Mouse (Mus musculus): ENCODE data around the gene Ttc30b. TPM values are rescaled to one million over a fixed set of nuclear protein-coding genes. Genes with fewer than 3 reads are reported as not detected.

Ttc30b gene
- polyA plus RNA-seq, 1 experiment, result 5.4 TPM

GRCm38 (mm10) chr2:75915040-75915439, 23.3 kb downstream of the Ttc30b start:
- Histone ChIP-seq H3K36me3 (ENCODE audit: control insufficient read depth, insufficient read depth, low read length) (no peaks in the 10 kb centered on the region), H3K4me1 (ENCODE audit: control insufficient read depth, insufficient read depth, low read length) (no peaks in the 10 kb centered on the region), H3K4me3 (ENCODE audit: control insufficient read depth, low read depth, low read length) (no peak overlapping the region), H3K27me3 (ENCODE audit: control insufficient read depth, insufficient read depth, low read length) (no peaks in the 10 kb centered on the region), H3K27ac (ENCODE audit: control insufficient read depth, insufficient read depth, low read depth, low read length) (no peak overlapping the region)
- no peak for TF ChIP-seq CTCF (IDR thresholded peaks at IDR 0.05; ENCODE audit: control insufficient read depth, insufficient read depth, insufficient replicate concordance, low read depth, low read length)
- TF ChIP-seq POLR2A (IDR thresholded peaks at IDR 0.05; ENCODE audit: control insufficient read depth, low read depth, low read length), result no peak

DNA sequence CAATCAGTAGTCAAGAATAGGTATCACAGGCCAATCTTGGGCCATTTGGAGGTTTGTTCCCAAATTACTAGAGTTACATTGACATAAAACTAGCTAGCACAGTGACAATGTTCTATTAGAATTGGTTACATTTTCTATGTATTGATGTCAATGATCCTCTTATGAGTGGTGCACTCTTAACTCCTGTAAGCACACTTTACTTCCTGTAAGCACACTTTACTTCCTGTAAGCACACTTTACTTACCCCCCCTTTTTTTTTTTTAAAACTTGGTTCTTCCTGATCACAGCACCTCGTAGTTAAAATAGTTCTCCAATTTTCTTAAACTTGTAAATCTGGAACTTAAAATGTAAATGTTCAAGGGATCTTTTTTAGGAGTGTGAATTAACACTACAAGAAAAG, 31.2 kb downstream of the Ttc30b start:
- TF ChIP-seq POLR2A (IDR thresholded peaks at IDR 0.05; ENCODE audit: control insufficient read depth, low read depth, low read length) (no peak), CTCF (IDR thresholded peaks at IDR 0.05; ENCODE audit: control insufficient read depth, insufficient read depth, insufficient replicate concordance, low read depth, low read length) (no peak)
- H3K27ac ChIP-seq (ENCODE audit: control insufficient read depth, insufficient read depth, low read depth, low read length), result no peak overlapping the region
- no peaks in the 10 kb centered on the region for H3K4me1 ChIP-seq (ENCODE audit: control insufficient read depth, insufficient read depth, low read length)
- no peaks in the 10 kb centered on the region for H3K36me3 ChIP-seq (ENCODE audit: control insufficient read depth, insufficient read depth, low read length)
- no peak overlapping the region for H3K4me3 ChIP-seq (ENCODE audit: control insufficient read depth, low read depth, low read length)
- no peaks in the 10 kb centered on the region for H3K27me3 ChIP-seq (ENCODE audit: control insufficient read depth, insufficient read depth, low read length)

GRCm38 (mm10) chr2:75901869-75902268, 36.5 kb downstream of the Ttc30b start:
- TF ChIP-seq CTCF (IDR thresholded peaks at IDR 0.05; ENCODE audit: control insufficient read depth, insufficient read depth, insufficient replicate concordance, low read depth, low read length), result no peak
- no peak for TF ChIP-seq POLR2A (IDR thresholded peaks at IDR 0.05; ENCODE audit: control insufficient read depth, low read depth, low read length)
- H3K27ac ChIP-seq (ENCODE audit: control insufficient read depth, insufficient read depth, low read depth, low read length), result no peak overlapping the region
- no peaks in the 10 kb centered on the region for H3K27me3 ChIP-seq (ENCODE audit: control insufficient read depth, insufficient read depth, low read length)
- no peaks in the 10 kb centered on the region for H3K36me3 ChIP-seq (ENCODE audit: control insufficient read depth, insufficient read depth, low read length)
- H3K4me1 ChIP-seq (ENCODE audit: control insufficient read depth, insufficient read depth, low read length), result no peaks in the 10 kb centered on the region
- H3K4me3 ChIP-seq (ENCODE audit: control insufficient read depth, low read depth, low read length), result no peak overlapping the region

DNA sequence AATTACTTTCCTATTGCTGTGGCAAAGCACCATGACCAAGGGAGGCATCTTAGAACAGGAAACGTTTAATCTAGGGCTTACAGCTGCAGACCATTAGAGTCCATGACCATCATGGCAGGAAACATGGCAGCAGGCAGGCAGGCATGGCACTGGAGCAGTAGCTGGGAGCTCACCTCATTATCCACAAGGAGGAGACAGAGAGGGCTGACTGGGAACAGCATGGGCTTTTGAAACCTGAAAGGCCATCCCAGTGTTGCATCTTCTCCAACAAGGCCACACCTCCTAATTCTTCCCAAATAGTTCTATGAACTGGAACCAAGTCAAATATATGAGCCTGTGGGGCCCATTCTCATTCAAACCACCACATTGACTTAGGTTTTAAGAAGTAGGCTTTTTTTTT, 38.1 kb downstream of the Ttc30b start:
- Histone ChIP-seq H3K27ac (ENCODE audit: control insufficient read depth, insufficient read depth, low read depth, low read length) (no peak overlapping the region), H3K4me3 (ENCODE audit: control insufficient read depth, low read depth, low read length) (no peak overlapping the region), H3K4me1 (ENCODE audit: control insufficient read depth, insufficient read depth, low read length) (no peaks in the 10 kb centered on the region), H3K36me3 (ENCODE audit: control insufficient read depth, insufficient read depth, low read length) (no peaks in the 10 kb centered on the region), H3K27me3 (ENCODE audit: control insufficient read depth, insufficient read depth, low read length) (no peaks in the 10 kb centered on the region)
- TF ChIP-seq POLR2A (IDR thresholded peaks at IDR 0.05; ENCODE audit: control insufficient read depth, low read depth, low read length) (no peak), CTCF (IDR thresholded peaks at IDR 0.05; ENCODE audit: control insufficient read depth, insufficient read depth, insufficient replicate concordance, low read depth, low read length) (no peak)

DNA sequence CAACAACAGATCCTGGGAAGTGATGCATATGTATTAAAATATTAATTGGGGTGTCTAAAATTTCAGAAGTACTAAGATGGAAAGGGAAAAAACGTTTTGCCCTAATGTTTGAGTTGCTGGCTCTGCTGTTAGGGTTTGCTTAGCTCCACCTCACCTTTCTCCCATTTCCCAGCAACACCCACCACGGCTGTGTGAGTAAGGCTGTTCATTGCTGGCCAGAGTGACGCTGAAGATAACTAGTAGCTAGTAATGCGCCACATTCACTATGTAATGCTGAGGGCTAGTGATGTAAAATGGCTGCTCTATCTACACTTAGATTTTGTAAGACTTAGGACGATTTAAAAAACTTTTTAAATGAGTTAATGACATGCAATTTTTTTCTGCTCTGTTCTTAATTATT, 42.7 kb downstream of the Ttc30b start:
- H3K27me3 ChIP-seq (ENCODE audit: control insufficient read depth, insufficient read depth, low read length), result no peaks in the 10 kb centered on the region
- no peak for TF ChIP-seq CTCF (IDR thresholded peaks at IDR 0.05; ENCODE audit: control insufficient read depth, insufficient read depth, insufficient replicate concordance, low read depth, low read length)
- TF ChIP-seq POLR2A (IDR thresholded peaks at IDR 0.05; ENCODE audit: control insufficient read depth, low read depth, low read length), result no peak
- H3K4me1 ChIP-seq (ENCODE audit: control insufficient read depth, insufficient read depth, low read length), result no peaks in the 10 kb centered on the region
- H3K27ac ChIP-seq (ENCODE audit: control insufficient read depth, insufficient read depth, low read depth, low read length), result no peak overlapping the region
- H3K36me3 ChIP-seq (ENCODE audit: control insufficient read depth, insufficient read depth, low read length), result no peaks in the 10 kb centered on the region
- H3K4me3 ChIP-seq (ENCODE audit: control insufficient read depth, low read depth, low read length), result no peak overlapping the region

- no peaks in the 10 kb centered on the region for H3K27me3 ChIP-seq (ENCODE audit: control insufficient read depth, insufficient read depth, low read length)
- no peak overlapping the region for H3K27ac ChIP-seq (ENCODE audit: control insufficient read depth, insufficient read depth, low read depth, low read length)
- no peaks in the 10 kb centered on the region for H3K36me3 ChIP-seq (ENCODE audit: control insufficient read depth, insufficient read depth, low read length)
- TF ChIP-seq CTCF (IDR thresholded peaks at IDR 0.05; ENCODE audit: control insufficient read depth, insufficient read depth, insufficient replicate concordance, low read depth, low read length), result no peak
- no peak for TF ChIP-seq POLR2A (IDR thresholded peaks at IDR 0.05; ENCODE audit: control insufficient read depth, low read depth, low read length)
- no peaks in the 10 kb centered on the region for H3K4me1 ChIP-seq (ENCODE audit: control insufficient read depth, insufficient read depth, low read length)
- no peak overlapping the region for H3K4me3 ChIP-seq (ENCODE audit: control insufficient read depth, low read depth, low read length)
These were observed 46.4 kb downstream of the Ttc30b start for GRCm38 (mm10) chr2:75891981-75892380.

Other genes starting within 250 kb of the Ttc30b start
- 11.5 and 14.0 TPM in 2 replicates for gene Nfe2l2, start 233.9 kb downstream of the Ttc30b start, polyA plus RNA-seq (2012; rRNA removed)
- gene Agps, start 106.4 kb downstream of the Ttc30b start, polyA plus RNA-seq (2012; rRNA removed), result 1.4 and 1.9 TPM in 2 replicates
- 76.5 and 77.4 TPM in 2 replicates for gene Ttc30a2, start 39.6 kb upstream of the Ttc30b start, polyA plus RNA-seq (2012; rRNA removed)
- gene Ttc30a1, start 43.4 kb upstream of the Ttc30b start, polyA plus RNA-seq (2012; rRNA removed), result 12.3 and 12.4 TPM in 2 replicates

All from testis, adult 2 months (tissue).